Mouse (Mus musculus) skeletal muscle tissue, postnatal 0 days (tissue): Measurements from ENCODE around the gene Ear2. TPM values are rescaled to one million over a fixed set of nuclear protein-coding genes. Genes with fewer than 3 reads are reported as not detected.

Source experiments
- polyA plus RNA-seq: library from polyadenylated mRNA; unstranded; fragments of >200 nt; fragmentation: Nextera tagmentation; extraction: Ambion mirVana; gene quantifications from 2 replicates; pipeline ENCODE4 v1.2.1, GENCODE M21; 2015

Ear2 gene
- polyA plus RNA-seq: 0.26 TPM in 1 of 2 replicates, not detected in the other

GRCm38 (mm10) chr14:44102354-44102753 lies at the start of gene Ear2:
Gene Ear2 (plus strand): TSS chr14:44102654.

GRCm38 (mm10) chr14:44123551-44123950 lies 21.1 kb downstream of the Ear2 start, which contains the start of gene Gm3327:
Gene Gm3327 (plus strand): TSS chr14:44123851.

Other genes with a start within 250 kb of the Ear2 start
- gene Ear1, start 227.1 kb upstream of the Ear2 start, polyA plus RNA-seq: not detected in 2 replicates
- not detected in 2 replicates for gene Ear10, start 179.1 kb upstream of the Ear2 start, polyA plus RNA-seq
- gene Gm8113, start 177.3 kb upstream of the Ear2 start, polyA plus RNA-seq: 0.94 and 1.1 TPM in 2 replicates
- not detected in 2 replicates for gene Ang5, start 145.6 kb upstream of the Ear2 start, polyA plus RNA-seq
- gene Ang6, start 100.4 kb upstream of the Ear2 start, polyA plus RNA-seq: not detected in 2 replicates
- gene Gm3327, start 21.2 kb downstream of the Ear2 start, polyA plus RNA-seq: not detected in 2 replicates
- not detected in 2 replicates for gene Gm8212, start 95.0 kb downstream of the Ear2 start, polyA plus RNA-seq
- gene 4930503E14Rik, start 110.6 kb downstream of the Ear2 start, polyA plus RNA-seq: not detected in 2 replicates
- gene Gm8220, start 182.9 kb downstream of the Ear2 start, polyA plus RNA-seq: not detected in 2 replicates
- not detected in 2 replicates for gene Gm5930, start 235.9 kb downstream of the Ear2 start, polyA plus RNA-seq